Mouse (Mus musculus): Measurements from ENCODE around the gene Zfp106. TPM values are rescaled to one million over a fixed set of nuclear protein-coding genes. Genes with fewer than 3 reads are reported as not detected.

Zfp106 gene
- polyA plus RNA-seq, 1 experiment from 2014 or later, result 15.6 TPM

DNA sequence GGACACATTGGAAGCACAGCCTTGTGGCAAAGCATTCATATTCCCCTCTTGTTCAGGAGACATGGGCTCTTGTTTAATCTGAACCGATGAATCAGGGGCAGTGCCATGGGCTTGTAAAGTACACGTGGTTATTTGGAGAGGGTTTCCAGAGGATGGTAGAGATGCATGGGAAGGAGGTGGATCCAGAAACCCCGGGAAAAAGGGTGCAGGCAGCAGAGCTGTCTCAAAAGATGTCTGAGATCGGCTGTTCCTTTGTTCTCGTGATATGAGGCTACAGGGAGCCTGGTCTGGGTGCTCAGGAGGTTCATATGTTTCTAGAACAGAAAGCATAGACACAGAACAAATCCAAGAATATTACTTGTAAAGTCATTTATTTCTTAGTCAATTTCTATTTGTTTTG is 36.9 kb downstream of the Zfp106 start:
- peaks cover 15% of the 10 kb centered on the region for H3K36me3 ChIP-seq (ENCODE audit: control insufficient read depth, insufficient read depth)
- no peak overlapping the region for H3K27ac ChIP-seq (ENCODE audit: low read length)
- no peak for ATAC-seq (ENCODE audit: low read depth)

DNA sequence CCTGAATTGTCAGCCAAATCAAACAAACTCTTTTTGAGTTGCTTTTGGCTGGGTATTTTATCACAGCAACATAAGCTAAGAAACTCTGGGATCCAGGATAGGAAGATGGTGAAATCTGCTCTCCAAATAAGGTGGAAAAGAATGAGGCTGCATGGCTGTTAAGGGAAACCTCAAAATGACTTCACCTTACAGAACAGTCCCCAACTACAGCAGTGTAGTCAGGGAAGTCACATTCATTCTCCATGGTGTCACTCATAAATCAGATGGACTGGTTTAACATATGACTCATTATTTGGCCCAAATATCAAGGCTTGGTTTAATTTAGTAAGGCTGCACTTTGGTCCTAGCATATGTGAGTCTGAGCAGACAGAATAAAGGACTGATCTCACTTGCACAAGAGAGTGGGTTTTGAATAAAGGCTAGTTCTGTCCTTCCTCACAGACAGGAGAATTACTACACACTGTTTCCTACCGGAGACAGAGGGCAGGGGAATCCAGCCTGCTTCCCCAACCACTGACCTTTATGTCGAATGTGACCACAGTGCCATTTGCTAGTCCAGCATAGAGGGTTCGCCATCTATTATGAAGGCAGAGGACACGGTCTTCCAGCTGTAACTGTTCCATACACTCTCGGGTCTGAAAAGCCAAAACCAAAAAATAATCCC is 45.0 kb downstream of the Zfp106 start:
- Histone ChIP-seq H3K4me2 (ENCODE audit: low read depth, low read length) (no peak overlapping the region), H3K9ac (ENCODE audit: low read depth, low read length) (no peak overlapping the region), H3K36me3 (ENCODE audit: control insufficient read depth, insufficient read depth) (peaks cover 26% of the 10 kb centered on the region), H3K4me3 (ENCODE audit: low read depth, low read length) (no peak overlapping the region), H3K27ac (ENCODE audit: low read length) (no peak overlapping the region), H3K27me3 (ENCODE audit: control insufficient read depth, insufficient read depth, low read depth, low read length) (no peaks in the 10 kb centered on the region), H3K9me3 (replicated peaks; ENCODE audit: control insufficient read depth, low read length) (no peaks in the 10 kb centered on the region), H3K4me1 (ENCODE audit: control insufficient read depth, low read depth, low read length) (no peaks in the 10 kb centered on the region)
- 76% methylated on average over 5 of the region's 5 CpGs for WGBS (ENCODE audit: insufficient replicate concordance)
- ATAC-seq (ENCODE audit: low read depth), result no peak

More for the DNA sequence above, 36.9 kb downstream of the Zfp106 start:
- no peak overlapping the region for H3K4me2 ChIP-seq (ENCODE audit: low read depth, low read length)
- H3K9ac ChIP-seq (ENCODE audit: low read depth, low read length), result no peak overlapping the region
- no peaks in the 10 kb centered on the region for H3K9me3 ChIP-seq (replicated peaks; ENCODE audit: control insufficient read depth, low read length)
- no peaks in the 10 kb centered on the region for H3K27me3 ChIP-seq (ENCODE audit: control insufficient read depth, insufficient read depth, low read depth, low read length)
- WGBS (ENCODE audit: insufficient replicate concordance), result 80% methylated on average over 5 of the region's 5 CpGs
- H3K4me1 ChIP-seq (ENCODE audit: control insufficient read depth, low read depth, low read length), result no peaks in the 10 kb centered on the region; the same call in 1 of the 2 replicates
- no peak overlapping the region for H3K4me3 ChIP-seq (ENCODE audit: low read depth, low read length)

DNA sequence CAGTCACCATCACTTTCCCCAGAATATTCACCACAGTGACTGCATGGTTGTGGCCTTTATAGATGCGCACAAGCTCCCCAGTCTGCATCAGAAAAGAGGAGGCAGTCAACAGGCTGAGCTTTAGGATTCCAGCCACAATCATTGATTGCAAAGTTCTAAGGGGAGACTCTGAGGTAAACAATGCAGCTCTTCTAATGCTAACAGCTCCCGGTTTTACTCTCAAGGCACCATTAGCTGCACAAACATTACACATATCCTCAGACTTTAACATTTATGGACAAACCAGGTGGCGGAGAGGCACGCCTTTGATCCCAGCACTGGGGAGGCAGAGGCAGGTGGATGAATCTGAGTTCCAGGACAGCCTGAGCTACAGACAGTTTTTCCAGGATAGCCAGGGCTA is 49.5 kb downstream of the Zfp106 start:
- no peak overlapping the region for H3K9ac ChIP-seq (ENCODE audit: low read depth, low read length)
- no peaks in the 10 kb centered on the region for H3K4me1 ChIP-seq (ENCODE audit: control insufficient read depth, low read depth, low read length)
- WGBS (ENCODE audit: insufficient replicate concordance), result 78% methylated on average over 4 of the region's 4 CpGs
- no peaks in the 10 kb centered on the region for H3K9me3 ChIP-seq (replicated peaks; ENCODE audit: control insufficient read depth, low read length)
- H3K27ac ChIP-seq (ENCODE audit: low read length), result no peak overlapping the region
- H3K4me2 ChIP-seq (ENCODE audit: low read depth, low read length), result no peak overlapping the region
- peaks cover 31% of the 10 kb centered on the region for H3K36me3 ChIP-seq (ENCODE audit: control insufficient read depth, insufficient read depth)
- no peaks in the 10 kb centered on the region for H3K27me3 ChIP-seq (ENCODE audit: control insufficient read depth, insufficient read depth, low read depth, low read length)
- ATAC-seq (ENCODE audit: low read depth), result no peak
- no peak overlapping the region for H3K4me3 ChIP-seq (ENCODE audit: low read depth, low read length)

DNA sequence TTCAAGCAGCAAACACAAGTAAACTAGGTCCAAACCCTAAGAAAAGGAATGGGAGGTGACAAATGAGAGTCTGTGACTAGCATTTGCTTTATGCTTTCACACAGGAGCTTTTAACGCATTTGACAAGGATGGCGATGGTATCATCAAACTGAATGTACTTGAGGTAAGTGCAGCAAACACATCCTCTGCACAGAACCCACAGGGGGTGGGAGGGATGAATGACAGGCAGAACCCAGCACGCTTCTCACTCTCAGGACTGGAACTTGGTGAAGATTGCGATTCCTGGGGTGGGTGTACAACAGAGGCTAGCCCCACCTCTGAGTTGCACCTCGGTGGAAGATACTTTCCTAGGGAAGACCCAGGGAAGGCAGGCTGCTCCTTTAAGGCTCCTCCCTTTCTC is 59.7 kb downstream of the Zfp106 start:
- Histone ChIP-seq H3K36me3 (ENCODE audit: control insufficient read depth, insufficient read depth) (no peaks in the 10 kb centered on the region; the same call in 1 of the 2 replicates), H3K27me3 (ENCODE audit: control insufficient read depth, insufficient read depth, low read depth, low read length) (no peaks in the 10 kb centered on the region), H3K4me1 (ENCODE audit: control insufficient read depth, low read depth, low read length) (peaks cover 6% of the 10 kb centered on the region; the same call in 1 of the 2 replicates), H3K4me3 (ENCODE audit: low read depth, low read length) (no peak overlapping the region), H3K9me3 (replicated peaks; ENCODE audit: control insufficient read depth, low read length) (no peaks in the 10 kb centered on the region), H3K4me2 (ENCODE audit: low read depth, low read length) (no peak overlapping the region), H3K27ac (ENCODE audit: low read length) (no peak overlapping the region), H3K9ac (ENCODE audit: low read depth, low read length) (no peak overlapping the region)
- WGBS (ENCODE audit: insufficient replicate concordance), result 64% methylated on average over 5 of the region's 5 CpGs
- ATAC-seq (ENCODE audit: low read depth), result no peak

DNA sequence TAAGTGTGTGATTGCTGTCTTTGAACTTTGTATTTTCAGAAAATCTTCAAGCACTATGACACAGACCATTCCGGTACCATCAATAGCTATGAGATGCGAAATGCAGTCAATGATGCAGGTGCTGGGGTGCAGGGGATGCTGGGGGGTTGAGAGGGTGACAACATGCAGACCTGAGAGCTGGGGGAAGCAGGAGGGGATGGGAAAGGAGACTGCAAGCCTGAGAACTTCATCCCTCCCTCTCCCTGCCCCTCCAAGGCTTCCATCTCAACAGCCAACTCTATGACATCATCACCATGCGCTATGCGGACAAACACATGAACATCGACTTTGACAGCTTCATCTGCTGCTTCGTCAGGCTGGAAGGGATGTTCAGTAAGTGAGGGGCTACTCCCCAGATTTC is 60.5 kb downstream of the Zfp106 start:
- no peak overlapping the region for H3K4me3 ChIP-seq (ENCODE audit: low read depth, low read length)
- H3K4me1 ChIP-seq (ENCODE audit: control insufficient read depth, low read depth, low read length), result peaks cover 6% of the 10 kb centered on the region; the same call in 1 of the 2 replicates
- no peak overlapping the region for H3K27ac ChIP-seq (ENCODE audit: low read length)
- 75% methylated on average over 6 of the region's 6 CpGs for WGBS (ENCODE audit: insufficient replicate concordance)
- no peak overlapping the region for H3K9ac ChIP-seq (ENCODE audit: low read depth, low read length)
- no peak overlapping the region for H3K4me2 ChIP-seq (ENCODE audit: low read depth, low read length)
- no peaks in the 10 kb centered on the region for H3K36me3 ChIP-seq (ENCODE audit: control insufficient read depth, insufficient read depth)
- ATAC-seq (ENCODE audit: low read depth), result no peak
- H3K27me3 ChIP-seq (ENCODE audit: control insufficient read depth, insufficient read depth, low read depth, low read length), result no peaks in the 10 kb centered on the region
- no peaks in the 10 kb centered on the region for H3K9me3 ChIP-seq (replicated peaks; ENCODE audit: control insufficient read depth, low read length)

DNA sequence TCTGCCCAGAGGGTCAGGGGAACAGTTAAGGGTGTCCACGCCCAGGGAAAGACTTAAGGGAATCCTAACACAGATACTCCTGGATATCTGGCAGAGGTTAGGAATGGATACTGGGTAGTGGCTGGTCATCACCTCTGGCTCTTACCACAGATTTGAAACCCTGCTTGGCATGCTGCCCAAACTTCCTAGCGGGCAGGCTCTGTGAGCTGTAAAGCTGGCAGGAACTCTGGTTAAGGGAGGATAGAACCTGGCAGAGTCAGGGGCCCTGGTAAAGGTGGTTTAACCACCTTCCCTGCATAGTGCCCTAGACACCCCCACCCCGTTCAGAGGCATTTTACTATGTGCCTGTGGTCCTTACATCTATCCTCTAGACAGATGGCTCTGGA is 61.0 kb downstream of the Zfp106 start:
- 51% methylated on average over 3 of the region's 3 CpGs for WGBS (ENCODE audit: insufficient replicate concordance)
- no peak overlapping the region for H3K9ac ChIP-seq (ENCODE audit: low read depth, low read length)
- no peak overlapping the region for H3K4me2 ChIP-seq (ENCODE audit: low read depth, low read length)
- no peaks in the 10 kb centered on the region for H3K27me3 ChIP-seq (ENCODE audit: control insufficient read depth, insufficient read depth, low read depth, low read length)
- ATAC-seq (ENCODE audit: low read depth), result no peak
- no peak overlapping the region for H3K27ac ChIP-seq (ENCODE audit: low read length)
- H3K4me1 ChIP-seq (ENCODE audit: control insufficient read depth, low read depth, low read length), result peaks cover 6% of the 10 kb centered on the region; the same call in 1 of the 2 replicates
- no peaks in the 10 kb centered on the region for H3K9me3 ChIP-seq (replicated peaks; ENCODE audit: control insufficient read depth, low read length)
- H3K4me3 ChIP-seq (ENCODE audit: low read depth, low read length), result no peak overlapping the region
- H3K36me3 ChIP-seq (ENCODE audit: control insufficient read depth, insufficient read depth), result no peaks in the 10 kb centered on the region

DNA sequence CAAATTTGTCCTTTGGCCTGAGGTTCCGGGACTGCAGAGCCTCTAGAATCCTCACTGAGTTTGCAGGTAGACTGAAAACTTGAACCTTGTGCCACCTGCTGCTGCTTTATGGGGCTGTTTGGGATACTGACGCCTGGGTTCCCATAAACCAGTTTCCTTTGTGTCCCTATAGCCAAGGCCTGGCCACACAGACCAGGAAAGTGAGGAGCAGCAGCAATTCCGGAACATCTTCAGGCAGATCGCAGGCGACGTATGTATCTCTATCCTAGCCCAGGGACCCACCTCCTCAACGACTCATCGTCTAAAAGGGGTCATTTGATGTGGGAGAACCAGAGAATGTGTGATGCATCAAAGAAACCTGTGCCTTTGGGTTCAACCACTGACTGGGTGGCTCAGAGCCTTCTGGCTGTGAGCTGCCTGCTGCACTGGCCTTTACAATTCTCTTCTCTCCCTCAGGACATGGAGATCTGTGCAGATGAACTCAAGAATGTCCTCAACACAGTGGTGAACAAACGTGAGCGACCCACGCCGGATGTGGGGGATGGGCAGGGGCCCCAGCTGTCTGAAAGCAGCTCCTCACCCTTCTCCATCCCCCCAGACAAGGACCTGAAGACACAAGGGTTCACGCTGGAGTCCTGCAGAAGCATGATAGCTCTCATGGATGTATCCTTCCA is 61.6 kb downstream of the Zfp106 start:
- WGBS (ENCODE audit: insufficient replicate concordance), result 60% methylated on average over 13 of the region's 13 CpGs
- Histone ChIP-seq H3K36me3 (ENCODE audit: control insufficient read depth, insufficient read depth) (no peaks in the 10 kb centered on the region), H3K9me3 (replicated peaks; ENCODE audit: control insufficient read depth, low read length) (no peaks in the 10 kb centered on the region), H3K4me2 (ENCODE audit: low read depth, low read length) (no peak overlapping the region), H3K27ac (ENCODE audit: low read length) (no peak overlapping the region), H3K27me3 (ENCODE audit: control insufficient read depth, insufficient read depth, low read depth, low read length) (no peaks in the 10 kb centered on the region), H3K9ac (ENCODE audit: low read depth, low read length) (no peak overlapping the region), H3K4me1 (ENCODE audit: control insufficient read depth, low read depth, low read length) (peaks cover 6% of the 10 kb centered on the region; the same call in 1 of the 2 replicates), H3K4me3 (ENCODE audit: low read depth, low read length) (no peak overlapping the region)
- ATAC-seq (ENCODE audit: low read depth), result no peak

DNA sequence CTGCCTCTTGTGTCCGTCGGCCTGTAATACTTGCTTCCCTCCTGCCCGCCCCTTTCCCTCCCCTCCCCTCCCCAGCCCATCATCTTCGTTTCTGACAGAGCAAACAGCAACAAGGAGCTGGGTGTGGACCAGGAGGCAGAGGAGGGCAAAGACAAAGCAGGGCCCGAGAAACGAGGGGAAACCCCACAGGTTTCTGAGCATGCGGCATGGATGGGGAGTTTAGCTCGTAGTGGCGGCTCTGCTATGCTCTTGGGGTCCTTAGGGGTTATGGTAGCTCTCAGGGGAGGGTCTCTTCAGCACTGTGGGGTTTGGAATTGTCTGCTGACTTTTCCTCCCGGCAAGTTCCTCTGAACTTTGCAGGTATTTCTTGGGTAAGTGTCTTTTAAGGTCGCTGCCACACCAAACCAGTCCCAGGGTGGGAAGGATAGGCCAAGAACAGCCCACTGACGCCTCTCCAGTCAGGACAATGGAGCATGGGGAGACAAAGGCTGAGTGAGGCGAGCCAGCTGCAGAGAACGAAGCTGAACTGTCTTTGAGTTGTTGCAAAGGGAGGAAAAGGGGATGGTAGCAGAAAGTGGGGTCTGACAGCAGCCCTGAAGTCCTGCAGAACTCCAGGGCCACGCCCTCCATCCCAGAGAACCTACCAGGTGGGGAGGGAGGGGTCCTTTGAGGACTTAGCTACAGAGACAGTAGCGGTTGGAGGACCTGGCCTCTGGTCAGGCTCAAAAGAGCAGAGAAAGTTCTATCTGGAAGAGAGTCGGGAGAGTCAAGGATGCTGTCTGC is 62.3 kb downstream of the Zfp106 start:
- ATAC-seq (ENCODE audit: low read depth), result no peak
- Histone ChIP-seq H3K27ac (ENCODE audit: low read length) (no peak overlapping the region), H3K4me3 (ENCODE audit: low read depth, low read length) (no peak overlapping the region), H3K9me3 (replicated peaks; ENCODE audit: control insufficient read depth, low read length) (no peaks in the 10 kb centered on the region), H3K27me3 (ENCODE audit: control insufficient read depth, insufficient read depth, low read depth, low read length) (no peaks in the 10 kb centered on the region), H3K9ac (ENCODE audit: low read depth, low read length) (no peak overlapping the region), H3K4me2 (ENCODE audit: low read depth, low read length) (no peak overlapping the region), H3K4me1 (ENCODE audit: control insufficient read depth, low read depth, low read length) (peaks cover 6% of the 10 kb centered on the region; the same call in 1 of the 2 replicates), H3K36me3 (ENCODE audit: control insufficient read depth, insufficient read depth) (no peaks in the 10 kb centered on the region)
- 42% methylated on average over 16 of the region's 17 CpGs for WGBS (ENCODE audit: insufficient replicate concordance)

All from liver, embryonic 16.5 days (tissue).